Mouse (Mus musculus) CH12.LX (cell line): Measurements from ENCODE around the gene Prkg1. TPM values are rescaled to one million over a fixed set of nuclear protein-coding genes. Genes with fewer than 3 reads are reported as not detected.

Experiments used
- DNase-seq: peaks from one replicate; pipeline ENCODE4 v3.0.0-alpha.2; 2013; ENCODE audit errors: extremely low read depth
- H3K27ac ChIP-seq: 2 replicates; pipeline ENCODE4 v1.5.1; 2012; ENCODE audit warnings: low read depth, mild to moderate bottlenecking, control low read depth, moderate library complexity; ENCODE audit not compliant: insufficient read depth
- H3K27me3 ChIP-seq: replicated peaks from 2 replicates; pipeline ENCODE3; 2012; ENCODE audit warnings: inconsistent platforms
- H3K36me3 ChIP-seq, 2 experiments: replicated peaks in 1 of 2; 2 replicates each; pipeline versions ENCODE3 to v1.6.1; 2012; ENCODE audit warnings: inconsistent platforms in 1 of 2, low read length in 1 of 2, mild to moderate bottlenecking in 1 of 2, mixed read lengths in 1 of 2, moderate library complexity in 1 of 2; ENCODE audit not compliant: control insufficient read depth in 1 of 2, insufficient read depth in 1 of 2
- H3K4me1 ChIP-seq, 2 experiments: 2 replicates each; pipeline ENCODE4 v1.6.1; 2012; ENCODE audit warnings: inconsistent platforms in 1 of 2, moderate library complexity in 1 of 2; ENCODE audit not compliant: insufficient read depth in 2 of 2, control insufficient read depth in 1 of 2
- H3K4me2 ChIP-seq: 2 replicates; pipeline ENCODE4 v1.6.1; 2012; ENCODE audit warnings: low read depth, mild to moderate bottlenecking, control low read depth; ENCODE audit not compliant: poor library complexity, insufficient read depth, severe bottlenecking
- H3K4me3 ChIP-seq, 3 experiments: fragments of 150-350 bp in 1 of 3; sonication (generic) in 1 of 3; replicated peaks in 1 of 3; 2 replicates each; pipeline versions ENCODE3 to v1.5.1; 2011 to 2012; ENCODE audit warnings: low read depth in 2 of 3, low read length in 2 of 3, mild to moderate bottlenecking in 2 of 3, moderate library complexity in 2 of 3, control low read depth in 1 of 3, improper control_type of control experiment in 1 of 3, inconsistent platforms in 1 of 3, mixed read lengths in 1 of 3; ENCODE audit not compliant: poor library complexity in 1 of 3
- H3K79me2 ChIP-seq: replicated peaks from 2 replicates; pipeline ENCODE4 v1.6.1; 2012; ENCODE audit warnings: mild to moderate bottlenecking, moderate library complexity; ENCODE audit not compliant: control insufficient read depth, poor library complexity, insufficient read depth, severe bottlenecking; ENCODE audit errors: extremely low read depth
- H3K9ac ChIP-seq: 2 replicates; pipeline ENCODE4 v1.6.1; 2012; ENCODE audit warnings: low read depth, mild to moderate bottlenecking, control low read depth, moderate library complexity; ENCODE audit not compliant: insufficient read depth
- H3K9me3 ChIP-seq: replicated peaks from 2 replicates; pipeline ENCODE3; 2012; ENCODE audit warnings: low read length, inconsistent platforms, mixed read lengths
- BHLHE40 ChIP-seq: IDR thresholded peaks from 2 replicates; pipeline ENCODE4 v1.6.1; 2011; ENCODE audit warnings: mild to moderate bottlenecking, low read depth, low read length, improper control_type of control experiment
- CTCF ChIP-seq, 2 experiments: IDR thresholded peaks in 1 of 2; conservative IDR thresholded peaks in 1 of 2; 2 replicates each; pipeline ENCODE4 v1.5.1; 2011 to 2012; ENCODE audit warnings: low read depth in 2 of 2, low read length in 2 of 2, improper control_type of control experiment in 1 of 2, inconsistent platforms in 1 of 2, mild to moderate bottlenecking in 1 of 2, moderate library complexity in 1 of 2
- ELF1 ChIP-seq: IDR thresholded peaks from 2 replicates; pipeline ENCODE4 v1.6.1; 2014; ENCODE audit warnings: low read depth, mild to moderate bottlenecking, inconsistent platforms, low read length, improper control_type of control experiment
- EP300 ChIP-seq: IDR thresholded peaks from 2 replicates; pipeline ENCODE4 v1.6.1; 2011; ENCODE audit warnings: low read length, improper control_type of control experiment
- ETS1 ChIP-seq: conservative IDR thresholded peaks from 2 replicates; pipeline ENCODE4 v1.6.1; 2012; ENCODE audit warnings: low read depth, mild to moderate bottlenecking, inconsistent platforms, low read length, improper control_type of control experiment, moderate library complexity
- GABPA ChIP-seq: IDR thresholded peaks from 2 replicates; pipeline ENCODE4 v1.6.1; 2012; ENCODE audit warnings: low read depth, low read length, improper control_type of control experiment, inconsistent platforms; ENCODE audit not compliant: insufficient replicate concordance
- JUND ChIP-seq: conservative IDR thresholded peaks from 2 replicates; pipeline ENCODE4 v1.6.1; 2011; ENCODE audit warnings: low read depth, low read length, improper control_type of control experiment
- MAFK ChIP-seq: IDR thresholded peaks from 2 replicates; pipeline ENCODE4 v1.6.1; 2011; ENCODE audit warnings: low read length, improper control_type of control experiment; ENCODE audit not compliant: insufficient replicate concordance
- MAZ ChIP-seq: IDR thresholded peaks from 2 replicates; pipeline ENCODE4 v1.6.1; 2012; ENCODE audit warnings: low read depth, mild to moderate bottlenecking, inconsistent platforms, low read length, improper control_type of control experiment, moderate library complexity
- MEF2A ChIP-seq: IDR thresholded peaks from 2 replicates; pipeline ENCODE4 v1.6.1; 2014; ENCODE audit warnings: low read depth, mild to moderate bottlenecking, inconsistent platforms, low read length, improper control_type of control experiment, borderline replicate concordance
- MXI1 ChIP-seq: IDR thresholded peaks from 2 replicates; pipeline ENCODE4 v1.6.1; 2011; ENCODE audit warnings: mild to moderate bottlenecking, low read depth, low read length, improper control_type of control experiment
- MYC ChIP-seq: IDR thresholded peaks from 2 replicates; pipeline ENCODE4 v1.6.1; 2011; ENCODE audit warnings: low read depth, mild to moderate bottlenecking, improper control_type of control experiment, low read length
- PAX5 ChIP-seq: IDR thresholded peaks from 2 replicates; pipeline ENCODE4 v1.6.1; 2012; ENCODE audit warnings: low read length, inconsistent platforms, mixed read lengths
- POLR2A ChIP-seq: IDR thresholded peaks from 2 replicates; pipeline ENCODE4 v1.6.1; 2011; ENCODE audit warnings: low read depth, mild to moderate bottlenecking, improper control_type of control experiment, low read length
- POLR2AphosphoS2 ChIP-seq: IDR thresholded peaks from 2 replicates; pipeline ENCODE4 v1.6.1; 2011; ENCODE audit warnings: low read depth, low read length, improper control_type of control experiment
- RCOR1 ChIP-seq: conservative IDR thresholded peaks from 2 replicates; pipeline ENCODE4 v1.6.1; 2012; ENCODE audit warnings: low read depth, mild to moderate bottlenecking, inconsistent platforms, low read length, improper control_type of control experiment
- TBP ChIP-seq: conservative IDR thresholded peaks from 2 replicates; pipeline ENCODE4 v1.6.1; 2011; ENCODE audit warnings: low read depth, low read length, improper control_type of control experiment
- TCF12 ChIP-seq: IDR thresholded peaks from 2 replicates; pipeline ENCODE4 v1.6.1; 2014; ENCODE audit warnings: low read depth, mild to moderate bottlenecking, inconsistent platforms, low read length, improper control_type of control experiment
- USF1 ChIP-seq: IDR thresholded peaks from 2 replicates; pipeline ENCODE4 v1.6.1; 2014; ENCODE audit warnings: low read depth, mild to moderate bottlenecking, inconsistent platforms, low read length, improper control_type of control experiment
- ZC3H11A ChIP-seq: IDR thresholded peaks from 2 replicates; pipeline ENCODE4 v1.6.1; 2012; ENCODE audit warnings: low read depth, mild to moderate bottlenecking, inconsistent platforms, low read length, improper control_type of control experiment
- ZKSCAN1 ChIP-seq: IDR thresholded peaks from 2 replicates; pipeline ENCODE4 v1.6.1; 2012; ENCODE audit warnings: low read depth, inconsistent platforms, low read length, improper control_type of control experiment, borderline replicate concordance
- ZMIZ1 ChIP-seq: IDR thresholded peaks from 2 replicates; pipeline ENCODE4 v1.6.1; 2012; ENCODE audit warnings: low read depth, mild to moderate bottlenecking, inconsistent platforms, low read length, improper control_type of control experiment
- dilution Hi-C: fragments of 300-500 bp; cut with MboI; formaldehyde crosslinking; loops from 2 replicates; pipeline ENCODE4 v1.14.3; 2020; ENCODE audit warnings: low sequenced_read_pairs; ENCODE audit not compliant: extremely low pct_unique_long_range_greater_than_20kb, extremely low pct_ligation_motif_present
- in situ Hi-C: fragments of 300-500 bp; cut with MboI; formaldehyde crosslinking; loops from 3 replicates; pipeline ENCODE4 v1.14.3; 2019; ENCODE audit warnings: low sequenced_read_pairs, low pct_ligation_motif_present, low pct_unique_long_range_greater_than_20kb, mixed read lengths
- polyA plus RNA-seq: library from polyadenylated mRNA; unstranded; fragments of >175 nt; gene quantifications from 2 replicates; pipeline ENCODE4 v1.2.1, GENCODE M21; 2012; ENCODE audit warnings: low read depth; ENCODE audit not compliant: insufficient read length
- total RNA-seq, 2 experiments: library from RNA; depleted of rRNA; stranded (reverse); fragments of 300-350 nt in 1 of 2; fragments of >200 nt in 1 of 2; gene quantifications; 2 replicates each; pipeline ENCODE4 v1.2.3; 2012 to 2014

Prkg1 gene
- total and polyA plus RNA-seq, 3 experiments: not detected

- Histone ChIP-seq H3K27me3 (no peaks in the 10 kb centered on the region), H3K27ac (no peak overlapping the region), H3K36me3 (no peaks in the 10 kb centered on the region), H3K4me3 (no peak overlapping the region), H3K4me2 (no peak overlapping the region), H3K9ac (no peak overlapping the region), H3K9me3 (no peaks in the 10 kb centered on the region), H3K79me2 (no peaks in the 10 kb centered on the region), H3K4me1 (no peaks in the 10 kb centered on the region)
- dilution Hi-C loops: no loop called here
- in situ Hi-C loops: no loop called here
- DNase-seq: no peak
- TF ChIP-seq ZC3H11A: no peak
- TF ChIP-seq TBP: no peak
- TF ChIP-seq RCOR1: no peak
- no peak for TF ChIP-seq MXI1
- TF ChIP-seq JUND: no peak
- TF ChIP-seq USF1: no peak
- no peak for TF ChIP-seq MAZ
- TF ChIP-seq MYC: no peak
Observed at GRCm38 (mm10) chr19:31038951-31039350, 725.9 kb downstream of the Prkg1 start.

- TF ChIP-seq CTCF (conservative IDR thresholded peaks at IDR 0.05 in 1 of 2, IDR thresholded peaks at IDR 0.05 in 1 of 2; ENCODE audit: low read depth in 2 of 2, low read length in 2 of 2) (no peak), MEF2A (no peak), BHLHE40 (no peak), MXI1 (no peak), PAX5 (no peak), POLR2AphosphoS2 (no peak), EP300 (no peak), JUND (no peak), ZKSCAN1 (no peak), TCF12 (no peak), MAFK (no peak), ZMIZ1 (no peak), ELF1 (no peak), GABPA (no peak), TBP (no peak), ETS1 (no peak), POLR2A (no peak)
- H3K4me2 ChIP-seq: no peak overlapping the region
- no peaks in the 10 kb centered on the region for H3K79me2 ChIP-seq
- dilution Hi-C loops: no loop called here
- H3K27ac ChIP-seq: no peak overlapping the region
- DNase-seq: no peak
- H3K4me3 ChIP-seq: no peak overlapping the region
- no peaks in the 10 kb centered on the region for H3K27me3 ChIP-seq
- in situ Hi-C loops: no loop called here
- no peak overlapping the region for H3K9ac ChIP-seq
- no peaks in the 10 kb centered on the region for H3K4me1 ChIP-seq
- no peaks in the 10 kb centered on the region for H3K36me3 ChIP-seq
- H3K9me3 ChIP-seq: no peaks in the 10 kb centered on the region
Observed at GRCm38 (mm10) chr19:31031596-31031995, 733.2 kb downstream of the Prkg1 start.
